Mouse (Mus musculus) common myeloid progenitor, adult 5-6 weeks (primary cell): ENCODE data around the gene Calhm6. TPM values are rescaled to one million over a fixed set of nuclear protein-coding genes. Genes with fewer than 3 reads are reported as not detected.

Experiments used
- ATAC-seq: replicated peaks from 2 replicates; pipeline ENCODE4 v1.8.0; 2016; ENCODE audit warnings: low read depth, mild to moderate bottlenecking, moderate TSS enrichment, inconsistent platforms; ENCODE audit not compliant: poor library complexity, severe bottlenecking
- total RNA-seq: library from RNA; stranded (forward); fragments of 200-1000, 187-1606 nt; gene quantifications from 2 replicates; pipeline ENCODE4 v1.2.3, GENCODE M21; 2017

Gene Calhm6
- 3.6 and 6.2 TPM in 2 replicates for total RNA-seq

DNA sequence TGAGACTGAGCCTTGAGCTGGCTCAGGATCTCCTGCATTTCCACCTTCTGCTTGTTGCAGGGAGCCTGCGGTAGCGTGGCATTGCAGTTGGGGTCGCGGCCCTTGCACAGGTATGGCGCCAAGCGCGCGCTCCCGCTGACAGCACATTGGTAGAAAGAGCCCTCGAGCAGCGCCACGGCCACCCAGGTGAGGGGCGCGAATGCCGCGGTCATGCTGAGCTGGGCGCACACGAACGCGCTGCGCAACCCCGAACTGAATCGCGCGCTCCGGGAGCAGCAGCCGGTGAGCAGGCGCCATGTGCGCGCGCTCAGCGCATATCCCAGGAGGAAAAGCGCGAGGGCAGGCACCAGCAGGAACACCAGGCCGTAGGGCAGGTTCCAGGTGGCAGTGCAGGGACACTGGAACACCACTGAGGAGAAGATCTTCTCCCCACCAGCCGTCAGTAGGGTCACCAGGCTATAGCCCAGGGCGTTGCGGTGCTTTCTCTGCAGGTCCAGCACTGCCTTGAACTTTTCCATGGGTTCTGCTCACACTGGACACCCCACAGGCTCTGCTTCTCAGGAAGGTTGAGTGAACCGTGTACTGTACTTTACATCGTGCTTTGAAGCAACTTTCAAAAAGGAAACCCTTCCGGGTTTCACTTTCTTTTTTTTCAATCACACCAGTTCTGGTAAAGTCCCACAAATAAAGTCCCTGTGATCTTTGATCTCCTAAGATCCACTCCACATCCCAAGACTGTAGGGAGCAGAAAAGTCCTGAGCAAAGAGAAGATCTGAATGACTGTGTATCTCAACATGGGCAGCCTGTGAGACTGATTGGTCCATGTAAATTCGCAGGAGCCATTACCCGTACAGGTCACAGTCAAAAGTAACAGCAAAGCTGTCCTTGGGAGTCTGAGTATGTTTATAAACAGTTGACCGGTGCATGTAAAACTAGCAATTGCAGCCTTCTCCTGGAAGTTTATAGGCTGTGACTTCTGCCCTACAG, at the start of gene Calhm6:
Gene Calhm6 (minus strand): TSS at position 593 of the 987 bp plus-strand sequence.
- peak; percentile 37 for ATAC-seq

DNA sequence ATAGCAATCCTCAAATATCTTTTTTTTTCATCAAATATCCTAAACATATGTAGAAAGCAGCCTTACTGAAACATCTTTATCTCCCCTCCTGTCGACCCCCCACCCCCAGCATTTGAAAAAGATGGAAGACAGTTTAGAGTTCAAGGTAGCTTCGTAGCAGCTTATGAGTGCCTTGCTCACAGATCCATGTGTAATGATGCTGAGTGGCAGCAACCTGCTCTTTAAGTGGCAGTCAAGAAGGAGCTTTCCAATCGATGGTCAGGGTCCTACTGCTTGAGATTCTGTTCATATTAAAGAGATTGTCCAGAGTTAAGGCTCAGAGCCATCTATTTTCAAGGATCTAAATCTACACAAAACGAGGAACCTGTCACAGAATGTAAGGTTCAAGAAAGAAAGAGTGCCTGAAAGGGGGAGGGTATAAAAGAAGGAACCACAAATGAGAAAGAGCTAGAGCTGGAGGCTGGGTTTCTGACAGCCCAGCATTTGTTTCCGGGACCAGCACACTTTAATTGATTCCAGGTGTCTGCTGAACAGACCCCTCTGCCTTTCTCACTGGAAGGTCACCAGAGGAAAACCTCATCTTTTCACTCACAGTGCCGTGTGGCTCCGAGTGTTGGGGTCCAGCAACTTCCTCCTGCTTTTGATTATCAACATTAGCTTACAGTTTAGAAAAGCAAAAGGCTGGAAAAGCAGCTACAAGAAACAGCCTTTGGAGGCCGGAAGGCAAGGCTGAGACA, 48.3 kb upstream of the Calhm6 start:
- 0 out of 2 replicates have a peak, but pooled peaks have one; percentile 27 for ATAC-seq

DNA sequence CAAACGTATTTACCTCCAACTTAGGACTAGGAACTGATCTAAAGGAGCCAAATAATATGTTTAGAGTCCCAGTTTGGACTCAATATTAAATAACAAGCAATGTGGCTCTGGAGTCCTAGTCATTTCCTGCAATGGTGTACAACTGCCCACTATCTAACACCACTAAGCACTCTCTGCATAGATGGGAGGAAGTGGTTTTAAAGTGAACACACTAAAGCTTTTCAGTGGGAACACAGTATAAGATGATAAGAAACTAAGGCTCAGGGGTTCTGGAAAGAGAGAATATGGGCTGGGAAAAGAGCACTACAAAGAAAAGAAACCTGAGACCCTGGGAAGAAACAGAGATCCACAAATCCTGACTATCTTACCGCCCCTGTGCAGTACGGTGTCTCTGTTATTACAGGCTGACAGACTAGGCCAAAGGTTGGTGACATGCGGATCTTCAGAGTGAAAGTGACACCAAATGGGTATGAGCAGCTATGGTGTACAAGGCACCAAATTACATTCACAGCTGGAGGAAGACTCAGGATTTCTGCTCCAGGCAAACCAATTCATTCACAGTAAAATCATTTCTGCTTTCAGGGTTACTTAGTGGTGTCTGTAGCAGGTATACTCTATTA, 45.0 kb upstream of the Calhm6 start:
- peak; percentile 91 for ATAC-seq

DNA sequence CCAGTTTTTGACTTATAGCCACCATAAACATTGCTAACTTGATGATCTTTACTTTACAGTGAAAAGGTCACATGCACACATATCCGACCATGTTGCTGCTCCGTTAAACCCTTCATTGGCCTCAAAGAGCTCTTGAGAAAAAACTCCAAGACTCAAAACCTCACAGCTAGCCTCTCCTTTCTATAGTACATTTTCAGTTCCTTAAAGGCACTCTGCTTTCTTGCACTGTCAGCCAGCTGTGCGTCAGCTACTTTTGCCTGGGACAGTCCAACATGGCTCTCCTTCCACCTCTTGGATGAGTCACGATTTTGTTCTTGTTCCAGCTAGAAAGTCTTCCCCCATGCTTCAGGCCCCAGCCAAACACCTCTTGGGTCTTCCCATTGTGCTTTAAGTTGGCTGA, 43.9 kb upstream of the Calhm6 start:
- ATAC-seq, result peak; percentile 76

DNA sequence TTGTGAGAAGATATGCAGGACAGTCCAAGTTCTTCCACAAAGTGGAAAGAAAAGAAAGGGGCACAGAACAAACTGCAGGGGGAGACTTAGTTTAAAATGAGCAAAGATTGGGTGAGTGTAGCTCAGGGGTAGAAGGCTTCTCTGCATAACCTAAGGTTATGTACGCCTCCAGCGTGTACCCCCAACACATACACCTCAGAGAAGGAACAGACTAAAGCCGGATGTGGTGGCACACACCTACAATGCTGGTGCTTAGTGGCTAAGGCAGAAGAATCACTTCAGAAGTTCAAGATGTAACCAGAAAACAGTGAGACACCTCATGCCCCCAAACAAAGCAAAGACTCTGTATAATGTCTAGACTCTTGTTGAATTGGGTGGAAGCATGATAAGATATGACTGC, 43.4 kb upstream of the Calhm6 start:
- no peak for ATAC-seq

DNA sequence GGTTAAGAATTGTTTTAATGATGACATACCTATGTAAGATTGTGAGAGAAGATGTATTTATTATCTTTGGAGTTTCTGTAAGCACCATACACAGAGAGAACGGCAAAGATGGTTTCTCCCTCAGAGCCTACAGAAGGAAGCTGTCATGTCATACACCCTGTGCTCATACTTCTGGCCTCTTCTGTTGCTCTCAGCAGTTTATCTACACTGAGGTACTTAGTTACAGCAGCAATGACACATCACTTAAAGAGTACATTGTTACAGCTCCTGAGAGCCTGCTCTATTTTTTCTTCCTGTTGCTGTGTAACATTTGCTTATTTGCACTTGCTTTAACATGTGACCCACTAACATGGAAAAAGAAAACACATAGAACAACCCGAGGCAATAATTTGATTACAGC, 39.2 kb upstream of the Calhm6 start:
- ATAC-seq, result no peak

DNA sequence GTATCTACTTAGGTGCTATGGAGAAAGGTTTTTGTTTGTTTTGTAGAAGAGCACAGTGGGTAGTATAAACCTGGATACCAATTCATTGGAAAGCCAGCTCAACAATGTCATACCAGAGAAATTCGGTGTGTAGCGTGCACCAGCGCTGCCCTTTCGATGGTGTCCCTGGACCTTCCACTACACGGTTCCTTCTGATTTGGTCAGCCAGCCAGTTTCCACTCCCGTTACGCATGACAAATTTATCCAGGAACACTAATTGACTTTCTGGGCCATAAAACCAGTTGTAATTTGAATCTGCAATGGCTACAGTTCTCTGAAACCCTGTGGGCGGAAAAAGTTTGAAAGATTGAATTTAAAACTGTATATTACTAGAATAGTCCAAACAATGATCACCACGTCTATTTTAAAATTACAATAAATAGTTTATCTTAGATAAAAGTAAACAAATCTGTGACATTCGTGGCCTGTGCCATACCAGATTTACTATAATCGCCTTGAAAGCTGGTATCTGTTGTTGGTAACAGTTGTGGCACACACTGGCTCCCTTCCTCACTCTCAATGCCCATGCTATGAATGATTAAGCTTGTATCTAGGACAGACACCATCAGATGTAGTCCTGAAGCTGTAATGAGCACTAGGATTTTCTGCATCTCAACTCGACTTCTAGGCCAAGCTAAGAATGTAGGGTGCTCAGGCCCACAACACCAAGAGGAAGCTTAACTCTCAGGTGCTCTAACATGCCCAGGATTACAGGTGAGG, 28.2 kb upstream of the Calhm6 start:
- no peak for ATAC-seq

DNA sequence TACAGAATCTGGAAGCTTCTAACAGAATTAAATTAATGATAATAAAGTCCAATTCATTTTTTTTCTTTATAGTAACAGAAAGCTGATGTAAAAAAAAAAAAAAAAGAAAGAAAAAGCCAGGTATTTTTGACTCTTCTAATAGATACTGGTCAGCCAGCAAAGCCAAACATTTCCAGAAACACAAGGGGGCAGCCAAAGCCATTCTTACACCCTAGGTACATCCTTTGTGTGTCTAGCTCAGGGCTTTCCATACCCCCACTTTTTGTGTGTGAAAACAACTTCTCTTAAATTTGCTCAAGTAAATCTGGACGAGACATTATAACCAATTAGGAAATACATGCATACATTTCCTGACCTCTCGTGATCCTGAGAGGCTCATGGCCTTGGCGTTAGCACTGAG, 24.0 kb upstream of the Calhm6 start:
- peak; percentile 73 for ATAC-seq

- no peak for ATAC-seq
Measured at GRCm38 (mm10) chr10:34150454-34150853, 22.7 kb upstream of the Calhm6 start.

DNA sequence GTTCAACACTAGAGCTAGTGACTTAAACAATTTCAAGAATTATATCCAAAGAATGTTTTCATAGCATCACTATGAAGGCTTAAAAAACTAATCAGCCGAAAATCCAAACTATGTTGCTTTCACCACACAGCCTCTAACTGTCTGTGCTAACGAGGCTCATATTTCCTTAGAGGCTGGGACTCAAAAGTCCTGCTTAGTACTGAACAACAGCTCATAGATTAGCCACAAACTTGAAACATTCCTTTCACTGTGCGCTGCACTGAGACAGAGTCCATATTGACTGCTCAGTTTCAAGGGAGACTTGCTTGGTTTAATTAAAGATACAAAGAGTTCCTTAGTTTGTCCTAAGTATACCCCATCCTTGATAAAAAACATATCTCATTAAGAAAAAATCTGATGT, 22.0 kb upstream of the Calhm6 start:
- ATAC-seq, result no peak

- no peak for ATAC-seq
Measured at GRCm38 (mm10) chr10:34141693-34142092, 13.9 kb upstream of the Calhm6 start.

GRCm38 (mm10) chr10:34139768-34140167, 12.0 kb upstream of the Calhm6 start:
- ATAC-seq, result no peak

GRCm38 (mm10) chr10:34138027-34138426, 10.2 kb upstream of the Calhm6 start:
- ATAC-seq, result no peak

DNA sequence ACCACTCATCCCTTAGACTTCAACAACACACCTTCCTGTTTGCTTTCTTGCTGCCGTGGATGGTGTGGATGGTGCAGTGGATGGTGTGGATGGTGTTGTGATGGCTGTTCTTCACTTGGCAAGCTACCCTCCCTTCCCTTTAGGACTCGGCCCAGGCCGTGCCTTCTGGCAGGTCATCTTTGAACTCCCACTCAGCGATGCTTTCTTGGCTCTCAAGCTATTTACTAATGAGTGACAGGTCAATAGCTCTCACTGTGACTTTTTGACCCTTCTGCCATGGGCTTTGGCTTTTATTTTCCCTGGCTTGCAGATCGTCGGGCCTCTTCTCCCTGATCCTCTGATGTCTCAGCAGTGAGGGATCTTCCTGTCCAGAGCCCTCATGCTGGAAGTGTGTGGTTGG, 8.6 kb upstream of the Calhm6 start:
- ATAC-seq, result no peak

DNA sequence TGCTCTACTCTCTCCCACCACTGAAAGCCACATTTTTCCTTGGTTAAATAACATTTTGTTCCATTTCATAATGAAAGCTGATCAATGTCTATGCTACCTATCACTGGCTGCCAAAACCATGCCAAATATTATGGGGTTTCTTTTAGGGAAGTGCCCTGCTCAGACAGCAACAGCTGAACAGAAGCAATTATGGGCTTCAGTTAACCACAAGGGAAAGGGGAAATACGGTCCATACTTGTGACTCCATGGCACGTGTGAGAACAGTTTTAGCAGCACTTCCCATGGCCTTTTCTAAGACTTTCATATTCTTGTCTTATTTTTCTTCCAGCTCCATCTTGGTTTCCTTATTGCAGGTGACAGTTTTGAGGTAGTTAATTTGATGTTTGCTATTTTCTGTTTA, 3.6 kb upstream of the Calhm6 start:
- ATAC-seq, result peak; percentile 79

GRCm38 (mm10) chr10:34128391-34128790, 607 bp upstream of the Calhm6 start:
- no peak for ATAC-seq

DNA sequence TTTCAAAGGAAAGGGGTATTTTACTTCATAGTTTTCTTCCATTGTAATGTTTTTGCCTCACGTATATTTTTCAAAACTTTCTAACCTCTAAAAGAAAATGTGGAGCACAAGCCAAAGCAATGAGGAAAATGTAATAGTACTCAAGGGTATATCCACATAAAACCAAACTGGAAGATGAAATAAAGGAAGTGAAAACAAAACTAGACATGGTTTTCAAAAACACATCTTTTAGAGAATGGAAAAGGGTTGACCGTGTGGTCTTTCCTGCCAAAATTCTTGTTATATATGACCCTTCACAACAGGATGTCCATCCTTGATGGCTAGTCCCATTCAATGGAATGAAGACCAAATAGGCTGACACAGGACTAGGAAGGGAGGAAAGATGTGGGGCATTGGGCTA, 9.4 kb downstream of the Calhm6 start:
- ATAC-seq, result peak; percentile 45; the same call in 1 of the 2 replicates

DNA sequence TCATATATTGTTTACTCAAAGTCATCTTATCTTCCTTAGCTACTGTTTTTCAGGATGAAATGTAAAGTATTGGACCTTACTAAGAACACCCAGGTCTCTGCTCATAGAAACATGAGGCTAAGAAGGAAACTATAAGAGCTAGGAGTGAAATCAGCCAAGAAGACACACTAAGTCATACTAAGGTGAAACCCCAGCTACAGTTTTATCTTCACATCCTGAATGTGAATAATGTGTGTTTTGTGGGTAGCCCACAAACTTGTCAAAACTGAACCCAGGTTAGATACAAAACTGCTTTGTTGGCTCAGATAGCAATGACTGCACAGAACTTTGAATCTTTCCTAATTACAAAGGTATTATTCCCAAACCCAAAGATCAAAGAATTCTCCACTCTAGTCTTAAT, 10.0 kb downstream of the Calhm6 start:
- ATAC-seq, result 0 out of 2 replicates have a peak, but pooled peaks have one; percentile 22

DNA sequence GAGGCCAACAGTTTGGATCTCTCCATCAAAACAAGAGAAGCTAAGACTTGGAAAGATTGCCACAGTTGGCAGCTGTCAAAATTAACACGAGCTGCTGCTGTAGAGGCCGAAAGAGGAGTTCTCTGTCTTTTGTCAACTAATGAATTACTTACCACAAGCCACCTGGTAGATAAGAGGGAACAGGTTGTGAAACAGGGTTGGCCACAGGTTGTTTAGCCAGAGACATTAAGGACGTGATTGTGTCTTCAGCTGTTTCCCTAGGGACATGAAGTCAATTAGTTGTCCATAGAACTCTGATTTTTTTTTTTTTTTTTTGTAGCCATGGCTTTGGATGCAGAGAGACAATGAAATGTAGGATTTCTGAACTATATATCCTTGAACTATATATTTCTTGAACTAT, 10.7 kb downstream of the Calhm6 start:
- ATAC-seq, result no peak
